Mouse (Mus musculus) monocyte, adult 59 days (primary cell): ENCODE measurements around the gene Larp4b. TPM values are rescaled to one million over a fixed set of nuclear protein-coding genes. Genes with fewer than 3 reads are reported as not detected.

Source experiments
- total RNA-seq, 2 experiments: library from RNA; stranded (reverse); gene quantifications; one replicate each; pipeline ENCODE4 v1.2.4; 2023

The Larp4b gene
- 10 to 100 TPM; 83.0 to 85.4 TPM for total RNA-seq

DNA sequence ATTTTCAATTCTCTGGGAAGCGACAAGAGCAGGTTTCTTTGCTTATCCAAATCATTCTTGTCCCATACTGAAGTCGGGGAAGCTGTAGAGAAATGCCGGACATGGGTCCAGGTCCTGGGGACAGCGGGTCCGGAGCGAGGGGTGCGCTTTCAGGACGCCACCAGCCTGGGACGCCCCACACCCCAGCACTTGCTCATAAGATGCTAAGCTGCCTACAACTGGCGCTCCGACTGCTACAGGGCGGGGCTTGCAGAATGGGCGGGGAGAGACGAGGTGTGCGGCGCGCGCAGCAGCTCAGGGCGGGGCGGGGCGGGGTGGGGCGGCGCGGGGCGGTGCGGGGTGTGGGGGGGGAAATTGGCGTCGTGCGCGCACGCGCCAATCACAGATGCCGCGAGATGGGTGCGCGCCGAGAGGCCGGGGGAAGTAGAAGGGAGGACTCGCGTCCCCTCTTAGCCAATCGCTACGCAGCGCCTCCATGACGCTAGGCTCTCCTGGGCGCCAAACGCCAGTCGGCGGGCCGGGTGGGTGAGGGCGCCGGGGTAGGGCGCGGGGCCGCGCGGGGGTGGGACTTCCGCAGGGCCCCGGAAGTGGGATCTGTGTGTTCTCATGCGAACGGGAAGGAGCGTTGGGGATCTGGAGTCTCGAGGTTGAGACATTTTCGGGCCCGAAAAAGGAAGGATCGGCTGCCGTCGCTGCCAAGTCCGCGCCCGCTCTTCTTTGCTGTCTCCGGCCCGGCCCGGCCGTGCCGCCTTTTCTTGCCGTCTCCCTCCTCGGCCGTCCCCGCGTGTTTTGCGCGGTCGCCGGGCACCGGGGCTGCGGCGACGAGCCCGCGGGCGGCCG, at the start of gene Larp4b:
Gene Larp4b (plus strand): TSS at position 566 of the 840 bp plus-strand sequence.

Other genes starting within 250 kb of the Larp4b start
- gene Wdr37, start 222.0 kb upstream of the Larp4b start, total RNA-seq: 10 to 100 TPM; 62.9 to 63.0 TPM
- 10 to 100 TPM; 21.6 to 22.3 TPM for gene Idi1, start 208.4 kb upstream of the Larp4b start, total RNA-seq
- not detected for gene Gm9745, start 145.7 kb upstream of the Larp4b start, total RNA-seq
- not detected for gene Idi2, start 141.0 kb upstream of the Larp4b start, total RNA-seq
- gene Gtpbp4, start 97.8 kb upstream of the Larp4b start, total RNA-seq: 10 to 100 TPM; 39.0 to 46.2 TPM
- gene Dip2c, start 182.6 kb downstream of the Larp4b start, total RNA-seq: 1 to 10 TPM; 6.2 to 6.3 TPM